In genomic region chr8:85841489-85841795, GRCm38 (mm10) we compare ENCODE assay signal across 7 mouse cellular contexts. TPM values are rescaled to one million over a fixed set of nuclear protein-coding genes. Genes with fewer than 3 reads are reported as not detected.
DNase-seq lines count a peak whose midpoint lies in the region; ATAC-seq and TF ChIP-seq lines count a peak whose summit lies in the region.

No protein-coding gene starts in this region.

- no peak for TF ChIP-seq CTCF in lung, embryonic 14.5 days (IDR thresholded peaks at IDR 0.05; ENCODE audit: low read depth)
- TF ChIP-seq CTCF in hindbrain, postnatal 0 days (IDR thresholded peaks at IDR 0.05; ENCODE audit: low read depth), result no peak

- H3K4me1 ChIP-seq in lung, embryonic 14.5 days (ENCODE audit: insufficient read depth), result peaks cover 8% of the 10 kb centered on the region; the same call in 1 of the 2 replicates
- no peaks in the 10 kb centered on the region for H3K4me1 ChIP-seq in embryonic facial prominence, embryonic 11.5 days (ENCODE audit: control insufficient read depth, insufficient read depth, low read length)
- peaks cover 13% of the 10 kb centered on the region for H3K4me1 ChIP-seq in hindbrain, postnatal 0 days (ENCODE audit: insufficient read depth, low read length)

- no peak overlapping the region for H3K27ac ChIP-seq in lung, embryonic 14.5 days (ENCODE audit: low read depth)
- H3K27ac ChIP-seq in embryonic facial prominence, embryonic 11.5 days (replicated peaks; ENCODE audit: low read depth, low read length), result peak overlapping the region; percentile 20; the same call in 1 of the 2 replicates
- H3K27ac ChIP-seq in hindbrain, postnatal 0 days, result peak overlapping the region; percentile 97

- H3K9ac ChIP-seq in lung, embryonic 14.5 days, result peak overlapping the region; percentile 91
- H3K9ac ChIP-seq in embryonic facial prominence, embryonic 11.5 days (replicated peaks; ENCODE audit: low read length), result peak overlapping the region; percentile 86
- peak overlapping the region; percentile 96 for H3K9ac ChIP-seq in hindbrain, postnatal 0 days (replicated peaks; ENCODE audit: low read length)

- H3K36me3 ChIP-seq in lung, embryonic 14.5 days (ENCODE audit: insufficient read depth), result 0 out of 2 replicates have a peak, but pooled peaks cover 4% of the 10 kb centered on the region
- H3K36me3 ChIP-seq in embryonic facial prominence, embryonic 11.5 days (replicated peaks; ENCODE audit: control insufficient read depth, insufficient read depth, low read depth, low read length), result no peaks in the 10 kb centered on the region
- peaks cover 4% of the 10 kb centered on the region; the same call in 1 of the 2 replicates for H3K36me3 ChIP-seq in hindbrain, postnatal 0 days (ENCODE audit: insufficient read depth, low read length)

- no peaks in the 10 kb centered on the region for H3K9me3 ChIP-seq in lung, embryonic 14.5 days (ENCODE audit: low read depth, low read length)
- no peaks in the 10 kb centered on the region for H3K9me3 ChIP-seq in embryonic facial prominence, embryonic 11.5 days (replicated peaks; ENCODE audit: control insufficient read depth, low read length)
- H3K9me3 ChIP-seq in hindbrain, postnatal 0 days (ENCODE audit: low read length), result no peaks in the 10 kb centered on the region

- peak overlapping the region; percentile 67 for H3K4me2 ChIP-seq in lung, embryonic 14.5 days
- H3K4me2 ChIP-seq in embryonic facial prominence, embryonic 11.5 days (ENCODE audit: low read depth, low read length), result peak overlapping the region; percentile 57
- H3K4me2 ChIP-seq in hindbrain, postnatal 0 days (ENCODE audit: low read depth, low read length), result peak overlapping the region; percentile 89

- H3K4me3 ChIP-seq in lung, embryonic 14.5 days (ENCODE audit: low read depth, low read length), result peak overlapping the region; percentile 88
- peak overlapping the region; percentile 72 for H3K4me3 ChIP-seq in embryonic facial prominence, embryonic 11.5 days (ENCODE audit: low read depth, low read length)
- H3K4me3 ChIP-seq in hindbrain, postnatal 0 days (ENCODE audit: low read length), result peak overlapping the region; percentile 90

- DNase-seq in lung, embryonic 14.5 days, result peak; percentile 29
- DNase-seq in lung, adult 18-20 months, result no peak
- no peak for DNase-seq in embryonic facial prominence, embryonic 11.5 days (ENCODE audit: low spot score)
- DNase-seq in hindbrain, postnatal 0 days (ENCODE audit: low spot score), result peak; percentile 7
- no peak for DNase-seq in layer of hippocampus, adult 9-11 months
- no peak for DNase-seq in thymus, postnatal 4 days

- ATAC-seq in lung, embryonic 14.5 days (ENCODE audit: insufficient read depth), result no peak
- no peak for ATAC-seq in embryonic facial prominence, embryonic 11.5 days (replicated peaks; ENCODE audit: insufficient number of reproducible peaks, low FRiP score, low TSS enrichment, low read depth)
- no peak for ATAC-seq in hindbrain, postnatal 0 days
- ATAC-seq in megakaryocyte-erythroid progenitor cell, adult 5-6 weeks (replicated peaks; ENCODE audit: low FRiP score, low TSS enrichment, poor library complexity, severe bottlenecking), result peak; percentile 39

- no peaks in the 10 kb centered on the region for H3K27me3 ChIP-seq in lung, embryonic 14.5 days (ENCODE audit: insufficient read depth, low read length)
- H3K27me3 ChIP-seq in embryonic facial prominence, embryonic 11.5 days (ENCODE audit: control insufficient read depth, insufficient read depth, low read length), result no peaks in the 10 kb centered on the region
- H3K27me3 ChIP-seq in hindbrain, postnatal 0 days (ENCODE audit: insufficient read depth, low read length), result no peaks in the 10 kb centered on the region

- WGBS in lung, embryonic 14.5 days, result 5% methylated on average over 4 of the region's 4 CpGs
- 13% methylated on average over 4 of the region's 4 CpGs for WGBS in embryonic facial prominence, embryonic 11.5 days
- WGBS in hindbrain, postnatal 0 days, result 11% methylated on average over 4 of the region's 4 CpGs

RNA-seq across cellular contexts. Expression of gene Phkb, which starts 0.7 kb away (rescaled TPM):
- 47.9 and 49.6 TPM in 2 replicates for polyA plus RNA-seq in lung, embryonic 14.5 days (2014; fragmentation: Nextera tagmentation; extraction: Ambion mirVana)
- 50.0 and 50.6 TPM in 2 replicates for polyA plus RNA-seq in embryonic facial prominence, embryonic 11.5 days (2014; fragmentation: Nextera tagmentation; extraction: Ambion mirVana)
- total RNA-seq in hindbrain, postnatal 0 days (2014; rRNA removed), result 31.2 and 31.8 TPM in 2 replicates
- polyA plus RNA-seq in hindbrain, postnatal 0 days (2015; fragmentation: Nextera tagmentation; extraction: Ambion mirVana), result 32.3 and 34.7 TPM in 2 replicates
- 30.3 and 33.2 TPM in 2 replicates for total RNA-seq in megakaryocyte-erythroid progenitor cell, adult 5-6 weeks (2014; fragmentation: Nextera tagmentation)
- total RNA-seq in megakaryocyte-erythroid progenitor cell, adult 5-6 weeks (2017), result 14.2 and 20.6 TPM in 2 replicates

RNA-seq across cellular contexts. Expression of gene Itfg1, which starts 0.7 kb away (rescaled TPM):
- polyA plus RNA-seq in lung, embryonic 14.5 days (2014; fragmentation: Nextera tagmentation; extraction: Ambion mirVana), result 81.4 and 82.4 TPM in 2 replicates
- 87.3 and 87.4 TPM in 2 replicates for polyA plus RNA-seq in embryonic facial prominence, embryonic 11.5 days (2014; fragmentation: Nextera tagmentation; extraction: Ambion mirVana)
- 212 and 219 TPM in 2 replicates for total RNA-seq in hindbrain, postnatal 0 days (2014; rRNA removed)
- 197 and 201 TPM in 2 replicates for polyA plus RNA-seq in hindbrain, postnatal 0 days (2015; fragmentation: Nextera tagmentation; extraction: Ambion mirVana)
- 24.6 and 29.0 TPM in 2 replicates for total RNA-seq in megakaryocyte-erythroid progenitor cell, adult 5-6 weeks (2014; fragmentation: Nextera tagmentation)
- total RNA-seq in megakaryocyte-erythroid progenitor cell, adult 5-6 weeks (2017), result 22.3 and 28.3 TPM in 2 replicates

Comparison
In these comparisons a context has a peak if more than half of its experiments do, and no peak if none do; other contexts are left out.
1. DNase-seq: peak in lung, embryonic 14.5 days (single experiment) and hindbrain, postnatal 0 days (single experiment); none in lung, adult 18-20 months (0 of 2), embryonic facial prominence, embryonic 11.5 days (single experiment), layer of hippocampus, adult 9-11 months (single experiment) and thymus, postnatal 4 days (single experiment).
2. Peak in every context shown above with its lines, with median percentiles within 50 percentile points of each other: H3K4me2 ChIP-seq, H3K4me3 ChIP-seq and H3K9ac ChIP-seq.